Mouse (Mus musculus): ENCODE results near the gene Ezh1.
"Not testable (repeated sequence)": the region's sequence is repeated elsewhere in the genome, so short reads cannot be mapped to it uniquely, and the experiment has no call there.

Gene Ezh1

GRCm38 (mm10) chr11:101167211-101167962 lies 58.9 kb downstream of the Ezh1 start:
- DNase-seq = no peak

GRCm38 (mm10) chr11:101166357-101166756 lies 59.9 kb downstream of the Ezh1 start:
- no peak for DNase-seq

GRCm38 (mm10) chr11:101164677-101165580 lies 61.3 kb downstream of the Ezh1 start:
- DNase-seq = peak in 1 of 2 experiments; percentile 30

GRCm38 (mm10) chr11:101164351-101164665 lies 62.0 kb downstream of the Ezh1 start:
- no peak for DNase-seq

- DNase-seq = no peak
These were observed 62.5 kb downstream of the Ezh1 start for GRCm38 (mm10) chr11:101163476-101164350.

- DNase-seq = peak; percentile 64 to 65
These were observed 63.5 kb downstream of the Ezh1 start for GRCm38 (mm10) chr11:101162772-101163171.

- no peak for DNase-seq
These were observed 64.0 kb downstream of the Ezh1 start for GRCm38 (mm10) chr11:101162301-101162700.

- no peak for DNase-seq
These were observed 64.7 kb downstream of the Ezh1 start for GRCm38 (mm10) chr11:101161551-101161950.

- not testable (repeated sequence) for DNase-seq
These were observed 65.2 kb downstream of the Ezh1 start for GRCm38 (mm10) chr11:101160981-101161505.

GRCm38 (mm10) chr11:101160151-101160550 lies 66.1 kb downstream of the Ezh1 start:
- not testable (repeated sequence) for DNase-seq

GRCm38 (mm10) chr11:101155728-101156371 lies 70.4 kb downstream of the Ezh1 start, which contains the start of gene Tubg2:
Tubg2 (plus strand) TSS chr11:101155907.
- DNase-seq = peak in 1 of 2 experiments; percentile 49

- no peak for DNase-seq
These were observed 71.1 kb downstream of the Ezh1 start for GRCm38 (mm10) chr11:101155151-101155550.

- no peak for DNase-seq
These were observed 71.6 kb downstream of the Ezh1 start for GRCm38 (mm10) chr11:101154648-101155047.

- no peak for DNase-seq
These were observed 73.4 kb downstream of the Ezh1 start for GRCm38 (mm10) chr11:101152825-101153224.

- DNase-seq = no peak
These were observed 75.2 kb downstream of the Ezh1 start for GRCm38 (mm10) chr11:101151063-101151462.

- no peak for DNase-seq
These were observed 76.8 kb downstream of the Ezh1 start for GRCm38 (mm10) chr11:101149178-101150105.

GRCm38 (mm10) chr11:101148751-101149150 lies 77.5 kb downstream of the Ezh1 start:
- no peak for DNase-seq

GRCm38 (mm10) chr11:101146377-101146776 lies 79.9 kb downstream of the Ezh1 start:
- DNase-seq = no peak

- DNase-seq = peak in 1 of 2 experiments; percentile 33
These were observed 82.7 kb downstream of the Ezh1 start for GRCm38 (mm10) chr11:101143338-101144225.
